Mouse (Mus musculus): ENCODE results near the gene Csnk1e.

Gene Csnk1e

DNA sequence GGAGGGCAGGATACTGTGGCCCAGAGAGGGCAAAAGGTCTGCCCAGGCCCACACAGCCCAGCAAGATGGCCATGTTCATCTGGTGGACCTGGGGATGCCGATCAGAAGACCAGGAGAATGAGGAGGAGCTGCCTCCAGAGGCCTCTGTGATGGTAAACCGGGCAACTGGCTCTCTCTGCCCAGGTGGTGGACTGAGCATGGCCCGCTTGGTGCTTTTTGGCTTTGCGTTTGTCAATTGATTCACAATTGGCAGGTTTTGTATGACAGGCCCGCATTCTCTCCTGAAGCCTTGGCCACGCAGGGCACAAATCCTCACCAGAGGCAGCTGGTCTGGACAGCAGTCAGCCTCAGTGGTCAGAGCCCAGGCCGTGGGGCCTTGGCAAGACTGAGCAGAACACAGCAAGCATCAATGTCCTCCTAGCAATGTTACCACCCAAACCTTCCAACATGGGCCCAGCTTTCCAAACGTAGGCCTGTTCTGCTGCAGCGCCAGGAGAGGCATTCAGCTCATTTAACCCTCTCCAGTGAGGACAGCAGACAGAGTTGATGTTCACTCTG lies 12.3 kb downstream of the Csnk1e start:
- DNase-seq: peak; percentile 34

DNA sequence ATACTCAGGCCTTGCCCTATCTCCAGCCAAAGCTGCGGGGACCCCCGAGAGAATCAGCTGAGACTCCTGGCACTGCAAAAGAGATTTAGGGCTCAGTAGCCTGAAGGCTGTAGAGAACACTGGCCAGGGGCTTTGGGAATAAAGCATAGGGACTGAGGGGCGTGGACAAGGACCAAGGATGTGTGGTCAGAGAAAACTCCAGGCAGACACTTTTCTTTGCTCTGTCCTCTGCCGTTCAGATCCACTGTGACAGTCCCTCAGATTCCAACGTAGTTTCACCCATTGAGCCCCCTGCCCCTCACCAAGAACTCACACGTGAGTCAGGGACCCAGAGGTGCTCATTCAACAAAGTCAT lies 13.1 kb downstream of the Csnk1e start:
- no peak for DNase-seq

DNA sequence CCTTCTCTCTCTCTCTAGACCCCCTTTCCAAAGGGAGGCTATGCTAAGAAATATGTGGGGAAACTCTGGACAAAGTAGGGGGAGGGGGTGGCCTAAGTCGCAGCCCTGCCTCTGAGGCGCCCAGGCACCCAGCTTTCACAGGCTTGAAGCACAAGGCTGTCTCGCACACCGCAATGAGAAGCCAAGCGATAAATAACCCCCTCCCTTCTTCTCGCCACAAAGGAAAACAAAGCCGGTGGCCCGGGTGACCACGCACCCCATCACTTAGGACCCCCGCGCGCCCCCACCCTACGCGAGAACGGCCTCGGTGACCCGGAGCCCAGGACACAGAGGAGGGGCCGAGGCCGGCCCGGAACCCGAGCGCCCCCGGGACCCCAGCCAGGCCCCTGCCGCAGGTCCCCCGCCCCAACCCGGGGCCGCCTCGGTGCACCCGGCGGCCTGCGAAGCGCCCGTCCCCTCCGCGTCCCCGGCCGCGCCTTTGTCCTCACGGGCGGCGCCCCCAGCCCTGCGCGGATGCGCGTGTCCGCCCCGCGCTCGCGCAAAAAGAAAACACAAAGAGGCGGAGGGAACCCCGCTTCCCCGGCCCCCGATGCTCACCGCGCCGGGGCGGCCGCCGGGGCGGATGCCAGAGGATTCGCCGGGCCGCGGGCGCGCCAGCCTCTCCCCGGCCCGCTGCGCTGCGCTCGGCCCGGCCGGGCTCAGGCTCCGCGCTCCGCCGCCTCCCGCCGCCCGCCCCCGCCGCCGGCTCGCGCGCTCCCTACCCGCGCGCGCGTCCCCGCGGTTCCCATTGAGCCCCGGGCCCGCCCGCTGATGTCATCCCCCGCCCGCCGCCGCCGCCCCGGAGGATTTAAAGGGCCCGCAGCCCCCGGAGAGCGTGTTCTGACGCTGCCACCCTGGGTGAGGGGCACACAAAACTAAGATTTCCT lies 13.8 kb downstream of the Csnk1e start:
- peak; percentile 81 for DNase-seq

DNA sequence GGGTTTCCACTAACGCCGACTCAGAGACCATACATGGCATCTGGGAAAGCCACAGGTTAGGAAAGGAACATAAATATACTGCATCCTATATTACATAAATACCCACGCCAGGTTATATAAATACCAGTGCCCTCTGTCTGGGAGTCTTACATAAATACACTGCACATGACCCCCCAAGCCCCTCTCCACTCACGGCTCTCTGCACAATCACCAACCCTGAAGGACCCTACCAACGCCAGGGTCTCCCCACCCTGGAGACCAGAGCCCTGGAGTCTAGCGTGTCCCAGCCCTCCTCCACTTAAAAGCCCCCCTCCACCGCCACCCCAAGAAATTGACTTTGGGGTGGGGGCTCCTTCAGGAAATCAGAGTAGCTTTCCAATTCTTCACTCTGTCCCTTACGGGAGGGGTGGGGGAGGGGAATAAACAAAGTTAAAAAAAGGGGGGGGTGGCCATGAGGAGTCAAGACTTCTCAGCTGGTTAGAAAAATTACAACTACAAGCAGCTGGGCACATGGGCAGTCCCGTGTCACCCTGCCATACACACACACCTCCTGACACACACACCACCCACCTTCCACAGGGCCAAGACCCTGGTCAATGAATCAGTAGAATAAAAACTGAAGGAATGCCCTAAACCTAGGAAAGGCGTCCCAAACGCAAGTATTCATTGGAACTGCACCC lies 14.6 kb downstream of the Csnk1e start:
- DNase-seq: peak; percentile 34

DNA sequence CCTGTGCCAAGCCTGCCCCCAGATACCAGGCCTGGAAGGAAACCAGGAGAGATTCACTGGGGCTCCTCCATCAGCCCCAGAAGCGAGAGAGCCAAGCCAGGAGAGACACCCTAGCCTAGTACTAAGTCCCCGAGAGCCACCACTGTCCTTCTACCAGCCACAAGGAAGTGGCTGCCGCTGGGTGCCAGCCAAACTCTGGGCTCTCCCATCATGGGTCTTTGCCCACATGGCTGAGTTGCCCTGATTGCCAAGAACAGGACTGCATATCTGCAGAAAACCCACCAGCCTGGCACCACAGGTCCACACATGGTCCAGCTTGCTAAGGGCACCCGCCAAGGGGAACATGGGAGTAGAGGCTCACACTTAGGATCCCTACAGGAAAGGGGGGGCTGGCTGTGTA lies 15.1 kb downstream of the Csnk1e start:
- DNase-seq: peak; percentile 74

DNA sequence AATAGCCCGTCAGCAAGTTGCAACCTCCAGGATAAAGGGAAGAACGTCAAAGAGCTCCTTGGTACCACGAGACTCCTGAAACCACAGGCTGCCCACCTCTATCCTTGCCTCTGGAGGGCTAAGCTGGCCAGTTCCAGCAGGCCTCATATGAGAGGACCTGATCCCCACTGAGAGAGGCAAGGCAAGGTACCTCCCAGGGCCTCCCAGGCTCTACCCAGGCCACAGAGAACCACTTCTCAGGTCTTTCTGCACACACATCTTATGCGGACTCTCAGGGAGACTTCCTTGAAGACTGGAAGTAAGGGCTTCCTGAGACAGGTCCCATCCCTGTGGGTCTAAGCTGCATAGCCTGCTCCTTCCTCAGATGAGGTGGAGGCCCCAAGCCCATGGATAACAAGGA lies 16.0 kb downstream of the Csnk1e start:
- DNase-seq: no peak

DNA sequence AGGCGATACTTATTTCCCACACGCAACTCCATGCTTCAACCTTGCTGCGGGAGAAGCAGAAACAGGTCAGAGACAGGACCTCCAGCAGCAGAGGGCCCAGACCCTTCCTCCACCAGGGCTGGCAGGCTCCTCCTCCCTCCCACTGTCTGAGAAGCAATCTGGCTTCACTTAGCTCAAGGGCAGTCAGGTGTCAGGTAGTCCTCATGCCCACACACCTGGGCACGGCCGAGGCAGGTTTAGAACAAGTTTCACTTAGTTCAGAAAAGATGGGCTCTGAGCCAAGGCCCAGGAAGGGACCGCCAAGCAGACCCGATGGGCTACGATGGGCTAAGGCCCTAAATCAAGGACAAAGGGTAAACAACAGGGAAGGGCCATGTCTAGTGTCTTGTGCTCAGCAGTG lies 16.6 kb downstream of the Csnk1e start:
- no peak for DNase-seq

DNA sequence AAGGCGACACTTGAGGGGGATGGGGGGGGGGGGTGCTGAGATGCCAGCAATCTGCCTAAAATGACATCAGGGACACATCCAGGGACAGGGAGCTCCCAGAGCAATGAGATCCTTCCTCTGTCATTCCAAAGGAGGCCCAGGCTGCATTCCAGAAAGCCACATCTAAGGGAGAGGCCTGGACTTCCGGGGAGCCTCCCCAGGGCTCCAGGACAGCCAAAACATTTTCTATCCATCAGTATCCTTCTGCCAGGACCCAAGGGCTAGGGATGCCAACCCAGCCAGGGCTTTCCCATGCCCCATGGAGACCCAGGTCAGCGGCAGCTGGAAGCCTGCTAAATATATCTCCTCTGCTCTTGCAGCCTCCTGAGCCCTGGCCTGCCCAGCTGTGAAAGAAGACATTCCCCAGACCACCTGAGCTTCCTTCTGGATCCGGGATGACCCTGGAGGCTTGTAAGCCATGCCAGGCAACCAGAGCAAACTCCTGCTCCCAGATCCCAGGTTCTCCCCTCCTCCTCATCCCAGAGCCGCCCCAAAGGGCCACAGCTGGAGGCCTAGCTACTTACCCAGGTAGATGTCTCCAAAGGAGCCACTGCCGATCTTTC lies 17.1 kb downstream of the Csnk1e start:
- DNase-seq: no peak

DNA sequence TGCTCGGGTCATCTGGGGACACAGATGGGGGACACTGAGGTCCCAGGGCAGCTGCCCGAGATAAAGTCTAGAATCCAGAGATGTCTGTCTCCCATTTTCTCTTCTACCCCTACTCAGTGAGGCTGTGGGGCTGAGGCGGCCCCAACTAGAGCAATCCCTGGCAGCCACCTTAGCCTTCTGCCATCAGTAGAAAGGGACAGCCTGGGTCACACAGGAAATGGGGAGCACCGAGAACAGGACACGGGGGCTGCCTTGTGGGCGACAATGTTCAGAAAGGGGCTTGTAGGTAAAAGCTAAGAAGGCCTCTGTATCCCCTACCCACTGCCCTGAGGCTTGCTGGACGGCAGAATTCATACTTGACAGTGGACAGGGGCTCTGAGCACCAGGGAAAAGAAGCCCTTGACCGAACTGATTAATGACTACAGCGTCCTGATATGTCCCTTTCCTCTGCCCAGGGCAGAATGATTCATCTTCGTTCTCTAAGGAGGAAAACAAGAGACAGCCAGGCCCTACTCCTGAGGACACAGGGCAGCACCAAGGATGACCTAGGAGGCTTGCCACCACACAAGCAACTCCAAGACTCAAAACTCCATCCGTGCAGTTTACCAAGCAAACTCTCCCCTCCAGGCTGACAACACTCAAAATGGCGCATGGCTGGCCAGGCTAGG lies 17.7 kb downstream of the Csnk1e start:
- DNase-seq: no peak

DNA sequence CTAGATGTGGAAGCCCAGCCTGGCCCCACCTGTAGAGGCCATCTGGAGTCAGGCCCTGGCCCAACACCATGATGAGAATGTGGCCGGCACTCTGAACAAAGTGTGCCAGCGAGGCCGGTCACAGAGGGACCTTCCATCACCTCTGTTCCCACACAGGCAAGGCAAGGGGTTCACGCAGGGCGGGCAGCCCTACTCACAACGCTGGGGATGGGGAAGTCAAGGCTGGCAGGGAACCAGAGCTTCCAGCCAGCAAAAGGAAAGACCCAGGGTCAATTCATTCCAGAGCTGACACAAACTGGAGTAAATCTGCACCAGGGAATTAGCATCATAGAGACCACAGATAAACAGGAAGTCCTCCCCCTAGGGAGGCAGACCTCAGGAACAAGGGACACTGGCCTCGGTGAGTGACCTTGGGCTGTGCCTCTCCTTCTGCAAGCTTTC lies 18.9 kb downstream of the Csnk1e start:
- peak; percentile 71 for DNase-seq

DNA sequence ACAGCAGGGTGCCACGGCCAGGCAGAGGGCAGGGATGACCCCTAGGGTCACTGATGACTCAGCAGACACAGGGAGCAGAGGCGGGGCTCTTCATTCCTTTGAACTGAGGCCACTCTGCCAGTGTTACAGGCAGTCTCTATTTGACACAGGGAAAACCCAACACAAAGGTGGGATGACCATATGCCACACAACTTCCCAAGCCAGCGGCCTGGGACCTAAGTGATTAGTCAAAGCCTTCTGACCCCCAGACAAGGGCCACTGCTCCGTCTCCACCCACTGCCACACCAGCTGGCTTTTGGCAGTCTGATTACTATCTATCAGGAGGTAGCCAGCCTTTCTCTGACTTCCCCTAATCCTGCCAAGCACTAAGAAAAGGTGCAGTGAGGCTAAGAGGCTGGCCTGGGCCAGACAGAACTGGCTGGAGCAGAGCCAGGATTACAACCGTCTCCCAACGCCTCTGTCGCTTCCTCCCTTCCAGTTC lies 20.1 kb downstream of the Csnk1e start:
- DNase-seq: no peak

DNA sequence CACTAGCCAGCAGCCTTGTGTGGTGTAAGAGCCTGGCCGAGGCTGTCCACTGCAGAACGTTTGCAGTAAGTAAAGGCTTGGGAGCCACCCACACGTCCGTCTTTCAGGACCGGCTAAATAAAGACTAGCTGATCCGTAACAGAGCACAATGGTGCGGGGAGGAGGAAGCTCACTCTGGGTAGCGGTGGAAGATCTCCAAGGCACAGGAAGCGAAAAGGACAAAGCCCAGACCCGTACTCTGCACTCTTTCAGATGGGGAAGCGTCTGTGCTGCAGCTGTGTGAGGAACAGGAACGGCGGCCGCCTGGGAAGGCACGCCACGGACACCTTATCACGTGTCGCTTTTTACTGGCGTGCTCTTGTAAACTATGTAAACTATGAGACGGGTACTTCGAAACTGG lies 22.5 kb downstream of the Csnk1e start:
- DNase-seq: no peak

DNA sequence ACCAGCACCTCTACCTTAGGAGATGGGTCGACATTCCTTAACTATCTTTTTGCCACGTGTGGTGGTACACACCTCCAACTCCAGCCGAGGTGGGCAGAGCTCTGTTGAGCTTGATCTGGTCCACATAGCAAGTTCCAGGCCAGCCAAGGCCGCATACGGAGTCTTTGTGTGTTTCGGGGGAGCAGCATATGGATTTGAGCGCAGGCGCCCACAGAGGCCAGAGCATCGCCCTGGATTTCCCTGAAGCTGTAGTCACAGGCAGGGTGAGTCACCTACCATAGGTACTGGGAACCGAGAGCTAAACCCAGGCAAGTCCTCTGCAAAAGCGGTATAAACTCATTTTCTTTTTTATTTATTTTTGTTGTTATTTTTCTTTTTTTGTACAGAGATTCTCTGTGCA lies 23.0 kb downstream of the Csnk1e start:
- DNase-seq: no peak

DNA sequence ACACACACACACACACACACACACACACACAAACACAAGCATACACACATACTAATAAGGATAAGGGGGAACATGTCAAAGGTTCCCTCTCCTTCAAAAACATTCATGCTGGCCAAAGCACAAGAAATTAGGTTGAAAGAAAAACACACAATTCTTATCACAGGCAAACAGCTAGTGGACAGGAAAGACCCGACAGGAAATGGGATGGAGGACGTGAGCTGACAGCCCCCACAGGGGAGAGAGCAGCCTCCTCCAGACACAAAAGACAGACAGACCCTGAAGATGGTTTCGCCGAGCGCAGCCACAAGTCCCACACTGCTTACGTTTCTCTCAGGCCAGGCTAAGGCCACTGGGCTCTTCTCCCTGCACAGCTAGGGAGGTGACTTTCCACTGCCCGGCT lies 23.4 kb downstream of the Csnk1e start:
- DNase-seq: no peak

DNA sequence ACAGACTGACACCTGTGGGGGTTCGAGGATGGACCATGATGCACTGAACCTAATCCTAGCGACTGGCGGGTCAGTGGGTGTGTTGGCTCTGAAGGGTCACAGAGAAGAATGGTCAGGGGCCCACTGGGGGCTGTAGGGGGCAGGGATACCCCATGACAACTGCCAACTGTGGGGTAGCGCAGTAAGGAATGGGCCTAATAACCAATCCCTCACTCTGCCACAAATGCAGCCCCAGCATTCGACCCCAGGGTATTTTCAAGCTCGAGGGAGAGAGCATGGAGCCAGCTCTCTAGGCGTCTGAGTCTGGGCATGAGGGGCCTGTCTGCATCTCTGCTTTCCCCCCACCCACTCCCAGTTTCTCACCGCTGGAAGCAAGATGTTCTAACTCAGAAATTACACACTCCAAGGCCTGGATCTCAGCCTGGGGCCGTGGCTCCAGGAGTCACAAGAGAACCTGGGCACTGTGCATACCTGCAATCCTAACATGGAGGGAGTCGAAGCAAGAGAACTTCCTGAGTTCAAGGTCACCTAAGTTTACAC lies 24.8 kb downstream of the Csnk1e start:
- no peak for DNase-seq

DNA sequence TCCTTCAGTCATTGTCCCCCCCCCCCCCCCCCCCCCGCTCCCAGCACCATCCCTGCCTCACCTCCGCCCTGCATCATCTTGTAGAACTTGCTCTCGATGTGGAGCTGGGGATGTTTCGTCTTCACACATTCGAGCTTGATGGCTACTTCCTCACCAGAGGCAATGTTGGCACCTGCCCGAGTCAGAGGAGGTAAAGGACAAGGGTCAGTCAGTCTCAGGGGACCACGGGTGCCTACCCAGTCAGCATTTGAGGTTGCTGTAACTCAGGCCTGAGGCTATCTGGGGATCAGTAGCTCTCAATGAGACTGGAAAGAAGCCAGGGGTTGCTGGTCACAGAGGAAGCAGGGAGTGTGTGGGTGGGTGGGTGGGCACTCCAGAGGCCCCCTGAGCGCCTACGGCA lies 25.4 kb downstream of the Csnk1e start:
- no peak for DNase-seq

DNA sequence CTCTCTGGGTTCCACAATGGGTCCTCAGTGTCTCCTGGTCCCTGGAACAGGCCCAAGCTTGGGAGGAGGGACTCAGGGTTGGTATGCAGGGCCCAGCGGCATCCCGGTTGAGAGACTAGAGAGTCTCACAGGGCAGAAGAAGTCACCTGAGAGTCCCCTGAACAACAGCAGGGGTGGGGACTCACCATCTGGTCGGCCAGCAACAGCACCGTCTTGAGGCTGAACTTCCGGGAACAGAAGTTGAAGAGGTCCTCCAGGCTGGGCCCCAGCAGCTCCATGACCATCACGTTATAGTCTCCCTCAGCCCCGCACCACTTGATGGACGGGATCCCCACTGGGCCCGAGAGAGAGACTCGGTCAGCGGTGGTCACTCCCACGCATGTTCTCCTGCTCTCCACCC lies 25.8 kb downstream of the Csnk1e start:
- no peak for DNase-seq

DNA sequence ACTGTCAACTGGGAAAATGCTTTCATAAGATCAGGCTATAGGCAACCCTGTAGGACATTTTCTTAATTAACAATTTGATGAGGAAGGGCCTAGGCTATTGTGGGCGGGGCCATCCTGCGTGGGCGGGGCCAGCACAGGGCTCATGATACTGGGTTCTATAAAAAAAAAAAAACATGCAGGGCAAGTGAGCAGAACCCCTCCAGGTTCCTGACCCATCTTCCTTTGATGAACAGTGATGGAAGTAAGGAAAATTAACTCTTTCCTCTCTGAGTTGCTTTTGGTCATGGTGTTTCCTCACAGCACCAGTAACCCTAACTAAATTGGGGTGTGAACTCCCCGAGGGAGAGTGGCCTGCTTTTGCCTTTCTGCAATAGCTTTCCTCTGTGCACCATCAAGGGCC lies 26.8 kb downstream of the Csnk1e start:
- DNase-seq: no peak

DNA sequence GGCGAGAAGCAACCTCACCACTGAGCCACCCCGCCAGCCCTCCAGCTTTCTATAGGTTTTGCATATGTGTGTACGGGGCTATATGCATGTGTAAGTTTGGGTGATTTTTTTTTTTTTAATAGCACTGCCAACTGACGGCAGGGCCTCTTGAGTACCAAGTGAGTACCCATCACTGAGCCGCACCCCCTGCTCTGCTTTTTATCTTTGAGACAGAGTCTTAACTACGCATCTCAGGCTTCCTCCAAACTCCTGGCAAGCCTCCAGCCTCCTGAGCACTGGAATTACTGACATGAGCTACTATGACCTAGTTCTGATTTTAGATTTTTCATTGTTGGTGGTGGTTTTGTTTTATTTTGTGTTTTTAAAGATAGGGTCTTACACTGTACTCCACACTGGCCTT lies 27.9 kb downstream of the Csnk1e start:
- no peak for DNase-seq

DNA sequence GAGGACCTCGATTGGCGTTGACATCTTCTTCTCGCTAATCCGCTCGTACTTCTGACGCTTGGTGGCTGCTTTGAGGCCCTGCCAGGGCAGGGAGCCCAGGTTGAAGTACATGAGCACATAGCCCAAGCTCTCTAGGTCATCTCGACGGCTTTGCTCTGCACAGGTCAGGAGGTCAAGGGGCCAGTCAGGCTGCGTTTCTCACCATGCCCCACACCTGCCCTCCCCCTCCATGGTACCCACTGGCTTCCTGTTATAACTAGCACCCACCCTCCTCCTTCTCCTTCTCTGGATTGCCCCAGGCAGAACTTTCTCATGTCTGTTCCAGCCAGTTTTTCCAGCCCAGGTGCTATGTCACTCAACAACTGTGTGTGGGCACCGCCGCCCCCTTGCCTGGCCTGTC lies 29.9 kb downstream of the Csnk1e start:
- DNase-seq: no peak

DNA sequence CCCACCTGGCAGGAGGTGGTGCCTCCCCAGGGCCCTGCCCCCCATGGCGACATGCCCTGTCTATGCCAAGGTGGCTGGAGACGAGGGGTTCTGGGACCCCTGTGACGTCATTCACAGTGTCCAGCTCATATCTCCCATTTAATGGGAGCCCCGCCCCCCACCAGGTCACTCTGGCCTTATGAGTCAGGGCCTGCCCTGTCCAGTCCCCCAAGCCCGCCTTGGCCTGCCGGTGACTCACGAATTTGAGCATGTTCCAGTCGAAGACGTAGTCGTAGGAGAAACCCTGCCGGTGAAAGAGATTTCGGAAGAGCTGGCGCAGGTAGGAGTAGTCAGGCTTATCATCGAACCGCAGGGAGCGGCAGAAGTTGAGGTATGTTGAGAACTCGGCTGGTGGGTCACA lies 30.8 kb downstream of the Csnk1e start:
- DNase-seq: no peak

DNA sequence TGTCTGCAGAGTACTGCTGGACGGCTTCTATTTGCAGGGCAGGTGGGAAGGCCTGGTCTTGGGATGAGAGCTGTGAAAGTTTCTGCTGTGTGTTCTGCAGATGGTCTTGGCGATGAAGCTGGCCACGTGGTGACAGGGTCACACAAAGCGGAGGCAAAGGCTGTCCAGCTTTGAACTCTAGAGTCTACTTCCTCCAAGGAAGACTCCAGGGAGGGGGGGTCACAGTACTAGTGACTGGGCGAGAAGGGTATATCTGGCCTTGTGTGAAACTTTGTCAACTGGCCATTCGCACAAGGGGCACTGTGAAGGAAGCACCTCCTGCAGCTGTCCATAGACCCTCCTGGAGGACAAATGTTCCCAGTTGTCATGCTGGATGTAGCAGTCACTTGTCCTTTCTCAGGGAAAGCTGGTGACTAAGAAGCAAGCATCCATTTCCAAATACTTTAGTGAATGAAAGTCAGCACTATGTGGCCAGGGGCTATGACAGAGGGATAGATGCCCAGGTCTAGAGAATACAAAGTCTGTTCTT lies 32.6 kb downstream of the Csnk1e start:
- DNase-seq: no peak
